Mouse (Mus musculus) brain, embryonic 14.5 days (tissue): Measurements from ENCODE around the gene Trim41.

ENCODE experiments used
- CTCF ChIP-seq: fragments of 200-500 bp; IDR thresholded peaks from 2 replicates; pipeline ENCODE4 v1.5.1; 2012; ENCODE audit warnings: inconsistent platforms, mild to moderate bottlenecking, moderate library complexity, borderline replicate concordance; ENCODE audit not compliant: insufficient read depth, insufficient read length; ENCODE audit errors: extremely low read depth
- POLR2A ChIP-seq: fragments of 200-500 bp; IDR thresholded peaks from 2 replicates; pipeline ENCODE4 v1.6.1; 2012; ENCODE audit warnings: mild to moderate bottlenecking, inconsistent platforms, borderline replicate concordance; ENCODE audit not compliant: poor library complexity, insufficient read depth, insufficient read length, severe bottlenecking; ENCODE audit errors: extremely low read depth

DNA sequence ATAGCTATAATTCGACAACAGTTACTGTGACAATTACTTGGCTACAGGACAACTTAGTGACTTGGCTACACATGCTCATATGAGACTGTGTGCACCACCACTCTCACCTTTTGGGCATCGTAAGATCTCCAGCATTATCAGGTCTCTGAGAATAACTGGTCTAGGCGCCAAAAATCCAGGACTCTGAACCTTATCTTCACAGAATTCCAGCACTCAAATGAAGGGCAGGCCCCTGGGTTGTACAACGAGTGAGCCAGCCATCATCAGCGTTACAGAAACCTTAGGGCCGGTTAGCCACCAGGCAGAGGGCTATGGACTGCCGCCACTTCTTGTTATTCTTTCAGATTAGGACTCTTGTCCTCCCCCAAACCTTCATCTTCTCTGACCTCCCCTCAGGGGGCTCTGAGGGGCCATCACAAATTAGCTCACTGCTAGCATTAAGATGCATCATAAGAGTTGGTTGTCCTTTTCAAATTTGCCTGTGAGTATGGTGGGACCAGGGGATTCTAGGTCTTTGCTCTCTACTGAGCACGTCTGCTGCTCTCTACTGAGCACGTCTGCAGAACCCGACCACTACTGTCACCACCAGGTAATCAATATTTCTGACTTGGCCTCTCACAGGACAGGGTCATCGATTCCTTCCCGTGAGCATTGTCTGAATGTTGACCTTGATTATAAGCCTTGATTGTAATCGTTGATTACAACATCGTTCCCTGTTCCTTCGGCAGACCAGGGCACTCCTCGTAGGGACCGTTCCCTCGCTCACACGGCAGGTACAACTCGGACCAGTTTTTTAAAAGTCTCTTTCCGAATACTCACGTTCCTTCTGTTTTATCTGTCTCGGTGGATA lies 35.7 kb upstream of the Trim41 start:
- TF ChIP-seq POLR2A (no peak), CTCF (no peak)
